Mouse (Mus musculus) kidney, adult 2 months (tissue): ENCODE measurements around the gene Vamp9.
A peak's percentile ranks its signal among the peaks of the same experiment; 100 is the strongest.

Experiments used
- CTCF ChIP-seq: fragments of 200-500 bp; conservative IDR thresholded peaks from 2 replicates; pipeline ENCODE4 v1.5.1; 2011; ENCODE audit warnings: low read depth, mild to moderate bottlenecking, control low read depth, low read length, moderate library complexity, mixed read lengths; ENCODE audit not compliant: insufficient read depth, insufficient read length
- POLR2A ChIP-seq: fragments of 200-500 bp; IDR thresholded peaks from one replicate; pipeline ENCODE4 v1.6.1; 2011; ENCODE audit warnings: low read depth, low read length, control low read depth

GRCm38 (mm10) chr5:99906181-99906956, at the start of gene Vamp9:
- TF ChIP-seq CTCF, result 0 out of 2 replicates have a peak, but pooled peaks have one; percentile 19
- TF ChIP-seq POLR2A, result peak; percentile 10
